Mouse (Mus musculus): Measurements from ENCODE around the gene Fam187b. TPM values are rescaled to one million over a fixed set of nuclear protein-coding genes. Genes with fewer than 3 reads are reported as not detected.

The Fam187b gene
- total and polyA plus RNA-seq, 3 experiments = not detected

DNA sequence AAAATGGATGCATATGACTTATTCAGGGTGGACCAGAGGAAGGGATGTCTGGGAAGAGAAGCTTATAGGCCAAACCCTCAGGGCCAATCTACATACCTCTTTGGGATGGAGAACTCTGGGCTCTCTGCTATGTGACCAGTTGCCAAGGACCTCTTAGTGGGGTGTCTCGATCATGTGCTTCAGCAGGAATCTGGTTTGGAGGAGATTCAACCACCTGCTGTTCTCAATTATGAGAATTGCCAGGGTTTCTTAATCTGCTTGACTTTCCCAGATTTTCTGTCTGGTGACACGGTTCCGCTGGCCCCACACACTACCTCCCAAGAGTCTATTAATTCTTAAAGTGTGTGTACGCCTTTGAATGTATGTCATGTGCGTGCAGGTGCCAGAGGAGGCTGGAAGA is 20.4 kb downstream of the Fam187b start:
- H3K27me3 ChIP-seq (ENCODE audit: control insufficient read depth in 1 of 2, insufficient read depth in 2 of 2, low read length in 2 of 2) = peaks cover 0 to 1% of the 10 kb centered on the region in 2 experiments; a peak in 1 of 4 replicates
- TF ChIP-seq E2F4 (IDR thresholded peaks at IDR 0.05; ENCODE audit: borderline replicate concordance, low read depth, low read length) (no peak), POLR2AphosphoS2 (IDR thresholded peaks at IDR 0.05; ENCODE audit: low read length) (no peak), BHLHE40 (IDR thresholded peaks at IDR 0.05; ENCODE audit: borderline replicate concordance, low read depth, low read length) (no peak), TAL1 (IDR thresholded peaks at IDR 0.05; ENCODE audit: low read length) (no peak), ZMIZ1 (IDR thresholded peaks at IDR 0.05; ENCODE audit: low read depth, low read length) (no peak), RCOR1 (IDR thresholded peaks at IDR 0.05; ENCODE audit: low read depth, low read length) (no peak), CHD1 (IDR thresholded peaks at IDR 0.05; ENCODE audit: low read depth, low read length) (no peak), NRF1 (IDR thresholded peaks at IDR 0.05; ENCODE audit: insufficient read depth, low read depth, low read length, poor library complexity, severe bottlenecking) (no peak), TBP (IDR thresholded peaks at IDR 0.05; ENCODE audit: low read depth, low read length) (no peak), ELF1 (IDR thresholded peaks at IDR 0.05; ENCODE audit: low read depth, low read length) (no peak), JUND (IDR thresholded peaks at IDR 0.05; ENCODE audit: low read depth, low read length) (no peak), RAD21 (IDR thresholded peaks at IDR 0.05; ENCODE audit: low read depth, low read length) (no peak), KAT2A (conservative IDR thresholded peaks at IDR 0.05; ENCODE audit: low read depth, low read length) (no peak), GABPA (IDR thresholded peaks at IDR 0.05; ENCODE audit: low read depth, low read length) (no peak), ZKSCAN1 (IDR thresholded peaks at IDR 0.05; ENCODE audit: low read depth, low read length) (no peak)
- H3K9ac ChIP-seq (ENCODE audit: control insufficient read depth, low read depth, low read length, poor library complexity, severe bottlenecking) = no peak overlapping the region
- no peak for DNase-seq (ENCODE audit: low read depth, low spot score)
- H3K27ac ChIP-seq (ENCODE audit: control insufficient read depth, low read depth, low read length) = no peak overlapping the region
- H3K4me3 ChIP-seq (ENCODE audit: control insufficient read depth in 1 of 2, insufficient read depth in 1 of 2, low read depth in 2 of 2, low read length in 2 of 2) = no peak overlapping the region
- peaks cover 0 to 13% of the 10 kb centered on the region in 2 experiments; a peak in 2 of 4 replicates for H3K36me3 ChIP-seq (ENCODE audit: control insufficient read depth in 1 of 2, insufficient read depth in 2 of 2, low read length in 2 of 2)
- H3K79me2 ChIP-seq (ENCODE audit: control insufficient read depth, insufficient read depth, low read length, poor library complexity) = no peaks in the 10 kb centered on the region
- no peaks in the 10 kb centered on the region for H3K9me3 ChIP-seq (replicated peaks; ENCODE audit: insufficient read depth, low read length)
- H3K4me1 ChIP-seq (ENCODE audit: control insufficient read depth in 1 of 2, insufficient read depth in 2 of 2, low read length in 2 of 2) = peaks cover 5 to 10% of the 10 kb centered on the region in 2 experiments

DNA sequence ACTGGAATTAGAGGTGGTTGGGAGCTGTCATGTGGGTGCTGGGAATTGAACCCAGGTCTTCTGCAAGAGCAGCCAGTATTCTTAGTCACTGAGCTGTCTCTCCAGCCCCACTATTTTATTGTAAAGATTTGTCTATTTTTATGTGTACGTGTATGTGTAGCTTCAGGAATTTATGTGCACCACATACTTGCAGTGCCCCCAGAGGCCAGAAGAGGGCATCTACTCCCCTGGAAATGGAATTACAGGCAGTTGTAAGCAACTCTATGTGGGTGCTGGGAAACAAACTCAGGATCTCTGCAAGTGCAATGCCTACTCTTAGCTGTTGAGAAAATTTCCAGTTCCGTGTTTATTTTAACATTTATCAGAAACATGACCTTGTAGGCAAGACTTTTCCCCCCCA is 22.9 kb downstream of the Fam187b start:
- TF ChIP-seq CTCF (IDR thresholded peaks at IDR 0.05 in 2 of 3, conservative IDR thresholded peaks at IDR 0.05 in 1 of 3; ENCODE audit: control insufficient read depth in 1 of 3, insufficient read depth in 1 of 3, low read depth in 2 of 3, low read length in 3 of 3, poor library complexity in 1 of 3, severe bottlenecking in 1 of 3) (peak in 2 of 3 experiments; percentile 17 to 28; a peak in 2 of 6 replicates), TBP (IDR thresholded peaks at IDR 0.05; ENCODE audit: low read depth, low read length) (no peak), RAD21 (IDR thresholded peaks at IDR 0.05; ENCODE audit: low read depth, low read length) (peak; percentile 16), SMC3 (IDR thresholded peaks at IDR 0.05; ENCODE audit: low read depth, low read length) (peak; percentile 23; the same call in 1 of the 2 replicates)
- H3K79me2 ChIP-seq (ENCODE audit: control insufficient read depth, insufficient read depth, low read length, poor library complexity) = no peaks in the 10 kb centered on the region
- no peaks in the 10 kb centered on the region for H3K9me3 ChIP-seq (replicated peaks; ENCODE audit: insufficient read depth, low read length)
- H3K27me3 ChIP-seq (ENCODE audit: control insufficient read depth in 1 of 2, insufficient read depth in 2 of 2, low read length in 2 of 2) = no peaks in the 10 kb centered on the region
- DNase-seq (ENCODE audit: low read depth, low spot score) = no peak
- H3K4me1 ChIP-seq (ENCODE audit: control insufficient read depth in 1 of 2, insufficient read depth in 2 of 2, low read length in 2 of 2) = peaks cover 5 to 23% of the 10 kb centered on the region in 2 experiments
- H3K27ac ChIP-seq (ENCODE audit: control insufficient read depth, low read depth, low read length) = no peak overlapping the region
- no peak overlapping the region for H3K4me3 ChIP-seq (ENCODE audit: control insufficient read depth in 1 of 2, insufficient read depth in 1 of 2, low read depth in 2 of 2, low read length in 2 of 2)
- no peak overlapping the region for H3K9ac ChIP-seq (ENCODE audit: control insufficient read depth, low read depth, low read length, poor library complexity, severe bottlenecking)
- H3K36me3 ChIP-seq (ENCODE audit: control insufficient read depth in 1 of 2, insufficient read depth in 2 of 2, low read length in 2 of 2) = peaks cover 0 to 15% of the 10 kb centered on the region in 2 experiments; a peak in 2 of 4 replicates

Measured in MEL (cell line).